17 mouse cellular contexts compared by ENCODE assay signal in the genomic region with DNA sequence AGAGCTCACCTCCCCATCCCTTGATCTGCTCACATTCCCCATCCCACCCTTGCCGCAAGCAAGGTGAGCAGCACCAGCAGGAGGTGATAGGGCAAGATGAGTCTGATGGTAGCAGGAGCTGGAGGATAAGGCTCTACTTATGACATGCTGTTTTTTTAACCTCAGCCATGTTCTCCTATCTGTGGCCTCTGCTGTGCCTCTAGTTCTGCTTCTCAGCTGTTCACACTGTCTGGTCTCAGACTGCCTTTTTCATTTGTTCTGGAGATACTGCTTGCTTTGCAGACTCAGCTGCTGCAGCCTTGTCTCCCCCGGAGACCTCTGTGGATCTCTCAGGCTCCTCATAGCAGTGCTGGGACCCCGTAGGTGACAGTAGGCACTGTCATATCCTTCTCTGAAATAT. TPM values are rescaled to one million over a fixed set of nuclear protein-coding genes. Genes with fewer than 3 reads are reported as not detected.
"Had no signal": no experiment of that assay in that cellular context is flagged by ENCODE, and none has a peak within 500 bp of the region (broad histone marks: within the 10 kb centered on the region; RNA-seq: fewer than 3 reads in every experiment).

No protein-coding gene starts in this region.

- H3K9ac ChIP-seq: neural tube, embryonic 13.5 days; neural tube, embryonic 15.5 days; stomach, embryonic 15.5 days had no signal

- H3K9me3 ChIP-seq: neural tube, embryonic 13.5 days; neural tube, embryonic 15.5 days; stomach, embryonic 15.5 days had no signal

- H3K4me1 ChIP-seq: neural tube, embryonic 13.5 days; neural tube, embryonic 15.5 days; stomach, embryonic 15.5 days had no signal

- H3K4me3 ChIP-seq: neural tube, embryonic 13.5 days; neural tube, embryonic 15.5 days; stomach, embryonic 15.5 days had no signal

- H3K4me2 ChIP-seq: neural tube, embryonic 13.5 days; neural tube, embryonic 15.5 days; stomach, embryonic 15.5 days had no signal

- H3K27ac ChIP-seq: neural tube, embryonic 13.5 days; neural tube, embryonic 15.5 days; stomach, embryonic 15.5 days; stomach, postnatal 0 days had no signal

- DNase-seq: retina, postnatal 1 day; right cerebral cortex, adult 18-20 months; right cerebral cortex, postnatal 14 days; right cerebral cortex, postnatal 25 days; right cerebral cortex, postnatal 4 days; spleen, adult 18-20 months; thymus, adult 18-20 months; thymus, adult 2 months; thymus, postnatal 25 days; thymus, postnatal 36 days; thymus, postnatal 4 days had no signal

- H3K27me3 ChIP-seq: neural tube, embryonic 13.5 days; neural tube, embryonic 15.5 days; stomach, embryonic 15.5 days had no signal

RNA-seq across cellular contexts. Expression of a gene that starts 38.1 kb away (rescaled TPM):
- total RNA-seq: neutrophil, adult 5-6 weeks had no signal
- polyA plus RNA-seq: thymus, postnatal 0 days had no signal
